Mouse (Mus musculus): ENCODE measurements around the gene Nfya. TPM values are rescaled to one million over a fixed set of nuclear protein-coding genes. Genes with fewer than 3 reads are reported as not detected.

Nfya gene
- polyA plus RNA-seq, 1 experiment, result 1.3 TPM

- peaks cover 73% of the 10 kb centered on the region for H3K4me1 ChIP-seq (ENCODE audit: control insufficient read depth)
- TF ChIP-seq GATA1 (IDR thresholded peaks at IDR 0.05; ENCODE audit: low read length) (no peak), TAL1 (IDR thresholded peaks at IDR 0.05; ENCODE audit: low read length) (no peak)
- no peaks in the 10 kb centered on the region for H3K27me3 ChIP-seq (ENCODE audit: control insufficient read depth)
- no peaks in the 10 kb centered on the region for H3K9me3 ChIP-seq (ENCODE audit: control insufficient read depth, low read length)
- peak overlapping the region; percentile 70 for H3K4me3 ChIP-seq (replicated peaks)
- peaks cover 55% of the 10 kb centered on the region for H3K36me3 ChIP-seq (ENCODE audit: control insufficient read depth)
Observed at GRCm38 (mm10) chr17:48407910-48408525, 1.7 kb downstream of the Nfya start.

GRCm38 (mm10) chr17:48407154-48407553 lies 2.6 kb downstream of the Nfya start:
- TF ChIP-seq GATA1 (IDR thresholded peaks at IDR 0.05; ENCODE audit: low read length) (peak; percentile 27; the same call in 1 of the 2 replicates), TAL1 (IDR thresholded peaks at IDR 0.05; ENCODE audit: low read length) (no peak)
- H3K4me1 ChIP-seq (ENCODE audit: control insufficient read depth), result peaks cover 70% of the 10 kb centered on the region
- no peaks in the 10 kb centered on the region for H3K9me3 ChIP-seq (ENCODE audit: control insufficient read depth, low read length)
- peaks cover 54% of the 10 kb centered on the region for H3K36me3 ChIP-seq (ENCODE audit: control insufficient read depth)
- H3K27me3 ChIP-seq (ENCODE audit: control insufficient read depth), result no peaks in the 10 kb centered on the region
- peak overlapping the region; percentile 70 for H3K4me3 ChIP-seq (replicated peaks)

- peaks cover 68% of the 10 kb centered on the region for H3K36me3 ChIP-seq (ENCODE audit: control insufficient read depth)
- TF ChIP-seq GATA1 (IDR thresholded peaks at IDR 0.05; ENCODE audit: low read length) (no peak), TAL1 (IDR thresholded peaks at IDR 0.05; ENCODE audit: low read length) (no peak)
- H3K4me3 ChIP-seq (replicated peaks), result no peak overlapping the region
- peaks cover 55% of the 10 kb centered on the region for H3K4me1 ChIP-seq (ENCODE audit: control insufficient read depth)
- H3K27me3 ChIP-seq (ENCODE audit: control insufficient read depth), result no peaks in the 10 kb centered on the region
- H3K9me3 ChIP-seq (ENCODE audit: control insufficient read depth, low read length), result no peaks in the 10 kb centered on the region
Observed at GRCm38 (mm10) chr17:48404706-48405105, 5.0 kb downstream of the Nfya start.

- H3K4me1 ChIP-seq (ENCODE audit: control insufficient read depth), result peaks cover 56% of the 10 kb centered on the region
Observed at GRCm38 (mm10) chr17:48403848-48404247, 5.9 kb downstream of the Nfya start.

GRCm38 (mm10) chr17:48402751-48403150 lies 7.0 kb downstream of the Nfya start:
- no peak for TF ChIP-seq GATA1 (IDR thresholded peaks at IDR 0.05; ENCODE audit: low read length)
- no peak for TF ChIP-seq TAL1 (IDR thresholded peaks at IDR 0.05; ENCODE audit: low read length)
- Histone ChIP-seq H3K4me3 (replicated peaks) (no peak overlapping the region), H3K4me1 (ENCODE audit: control insufficient read depth) (peaks cover 50% of the 10 kb centered on the region), H3K36me3 (ENCODE audit: control insufficient read depth) (peaks cover 88% of the 10 kb centered on the region), H3K9me3 (ENCODE audit: control insufficient read depth, low read length) (no peaks in the 10 kb centered on the region), H3K27me3 (ENCODE audit: control insufficient read depth) (no peaks in the 10 kb centered on the region)

More at GRCm38 (mm10) chr17:48403848-48404247, 5.9 kb downstream of the Nfya start:
- Histone ChIP-seq H3K36me3 (ENCODE audit: control insufficient read depth) (peaks cover 77% of the 10 kb centered on the region), H3K9me3 (ENCODE audit: control insufficient read depth, low read length) (no peaks in the 10 kb centered on the region), H3K4me3 (replicated peaks) (no peak overlapping the region), H3K27me3 (ENCODE audit: control insufficient read depth) (no peaks in the 10 kb centered on the region)
- no peak for TF ChIP-seq GATA1 (IDR thresholded peaks at IDR 0.05; ENCODE audit: low read length)
- TF ChIP-seq TAL1 (IDR thresholded peaks at IDR 0.05; ENCODE audit: low read length), result no peak

- TF ChIP-seq TAL1 (IDR thresholded peaks at IDR 0.05; ENCODE audit: low read length) (no peak), GATA1 (IDR thresholded peaks at IDR 0.05; ENCODE audit: low read length) (no peak)
- Histone ChIP-seq H3K9me3 (ENCODE audit: control insufficient read depth, low read length) (no peaks in the 10 kb centered on the region), H3K4me1 (ENCODE audit: control insufficient read depth) (peaks cover 40% of the 10 kb centered on the region), H3K27me3 (ENCODE audit: control insufficient read depth) (no peaks in the 10 kb centered on the region), H3K4me3 (replicated peaks) (no peak overlapping the region), H3K36me3 (ENCODE audit: control insufficient read depth) (peaks cover 90% of the 10 kb centered on the region)
Observed at GRCm38 (mm10) chr17:48401710-48402109, 8.0 kb downstream of the Nfya start.

- Histone ChIP-seq H3K27me3 (ENCODE audit: control insufficient read depth) (no peaks in the 10 kb centered on the region), H3K4me3 (replicated peaks) (no peak overlapping the region), H3K9me3 (ENCODE audit: control insufficient read depth, low read length) (no peaks in the 10 kb centered on the region), H3K4me1 (ENCODE audit: control insufficient read depth) (peaks cover 5% of the 10 kb centered on the region), H3K36me3 (ENCODE audit: control insufficient read depth) (peaks cover 100% of the 10 kb centered on the region)
- no peak for TF ChIP-seq GATA1 (IDR thresholded peaks at IDR 0.05; ENCODE audit: low read length)
- TF ChIP-seq TAL1 (IDR thresholded peaks at IDR 0.05; ENCODE audit: low read length), result no peak
Observed at GRCm38 (mm10) chr17:48392616-48393015, 17.1 kb downstream of the Nfya start.

- Histone ChIP-seq H3K4me3 (replicated peaks) (no peak overlapping the region), H3K27me3 (ENCODE audit: control insufficient read depth) (no peaks in the 10 kb centered on the region), H3K36me3 (ENCODE audit: control insufficient read depth) (peaks cover 100% of the 10 kb centered on the region), H3K4me1 (ENCODE audit: control insufficient read depth) (peaks cover 5% of the 10 kb centered on the region), H3K9me3 (ENCODE audit: control insufficient read depth, low read length) (no peaks in the 10 kb centered on the region)
- TF ChIP-seq GATA1 (IDR thresholded peaks at IDR 0.05; ENCODE audit: low read length) (no peak), TAL1 (IDR thresholded peaks at IDR 0.05; ENCODE audit: low read length) (no peak)
Observed at GRCm38 (mm10) chr17:48391446-48391845, 18.3 kb downstream of the Nfya start.

- Histone ChIP-seq H3K9me3 (ENCODE audit: control insufficient read depth, low read length) (no peaks in the 10 kb centered on the region), H3K27me3 (ENCODE audit: control insufficient read depth) (no peaks in the 10 kb centered on the region), H3K36me3 (ENCODE audit: control insufficient read depth) (peaks cover 88% of the 10 kb centered on the region), H3K4me1 (ENCODE audit: control insufficient read depth) (peaks cover 7% of the 10 kb centered on the region), H3K4me3 (replicated peaks) (no peak overlapping the region)
- TF ChIP-seq TAL1 (IDR thresholded peaks at IDR 0.05; ENCODE audit: low read length), result no peak
- no peak for TF ChIP-seq GATA1 (IDR thresholded peaks at IDR 0.05; ENCODE audit: low read length)
Observed at GRCm38 (mm10) chr17:48389442-48389841, 20.3 kb downstream of the Nfya start.
